Mouse (Mus musculus) T-helper 17 cell (primary cell): ENCODE measurements around the gene E330021D16Rik.
"Not testable (repeated sequence)": the region's sequence is repeated elsewhere in the genome, so short reads cannot be mapped to it uniquely, and the experiment has no call there.

Source experiments
- in situ Hi-C, 2 experiments: fragments of 300-600 bp; cut with MboI, MseI; formaldehyde crosslinking; loops; 1 replicate in 1 of 2; 2 replicates in 1 of 2; pipeline ENCODE4 v1.15.1; 2025; ENCODE audit warnings: high pct_unique_total_duplicates in 2 of 2

E330021D16Rik gene

GRCm38 (mm10) chr6:136415133-136415775 lies at the start of gene E330021D16Rik:
E330021D16Rik (minus strand) TSS chr6:136415569.
- in situ Hi-C loops: no loop called here

GRCm38 (mm10) chr6:136465021-136465420 lies 49.7 kb upstream of the E330021D16Rik start:
- in situ Hi-C loops: loop anchor here (5.0 kb wide), 3 partner anchors 37 to 92 kb away; no protein-coding TSS in a partner anchor

GRCm38 (mm10) chr6:136464121-136464621 lies 48.8 kb upstream of the E330021D16Rik start:
- in situ Hi-C loops: no loop called here

GRCm38 (mm10) chr6:136463491-136463890 lies 48.1 kb upstream of the E330021D16Rik start:
- in situ Hi-C loops: no loop called here

DNA sequence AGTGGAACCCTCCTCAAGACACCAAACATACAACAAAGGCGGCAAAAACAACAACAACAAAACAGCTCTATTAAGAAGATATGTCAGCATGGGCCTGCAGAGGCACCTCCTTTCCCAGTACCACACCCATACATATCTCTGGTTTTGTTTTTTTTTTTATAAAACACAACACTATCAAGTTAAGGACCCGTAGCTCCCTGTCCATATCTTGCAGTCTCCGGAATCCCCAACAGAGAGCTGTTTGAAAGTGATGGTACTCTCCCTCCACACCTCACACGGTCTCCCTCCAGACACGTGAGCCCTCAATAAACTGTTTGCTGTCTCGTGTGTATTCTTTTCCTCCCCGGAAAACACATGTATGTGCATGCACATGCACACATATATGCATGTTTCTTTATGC lies 43.8 kb upstream of the E330021D16Rik start:
- in situ Hi-C loops: loop anchor here in 1 of 2 experiments (5.0 kb wide), 1 partner anchor 98 kb away; no protein-coding TSS in a partner anchor

DNA sequence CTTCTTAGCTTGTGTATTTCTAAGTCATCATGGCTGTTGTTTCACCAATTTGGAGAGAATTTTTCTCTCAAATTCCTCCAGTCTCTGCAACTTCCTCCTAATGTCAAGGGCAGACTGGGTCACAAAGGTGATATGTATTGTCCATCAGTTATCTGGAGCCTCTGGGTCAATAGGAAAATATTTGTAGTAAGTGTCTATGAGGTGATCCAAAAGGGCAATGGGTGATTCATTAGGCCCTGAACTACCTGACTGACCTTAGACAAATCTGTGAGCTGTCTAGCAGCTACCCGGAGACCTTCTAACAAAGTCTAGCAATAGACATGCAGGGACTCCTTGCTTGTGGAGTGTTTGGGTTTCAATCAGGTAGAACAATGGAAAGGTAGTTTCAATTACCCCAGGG lies 40.9 kb upstream of the E330021D16Rik start:
- in situ Hi-C loops: loop anchor here in 1 of 2 experiments (5.0 kb wide), 1 partner anchor 101 kb away; no protein-coding TSS in a partner anchor

- in situ Hi-C loops: loop anchor here in 1 of 2 experiments (5.0 kb wide), 1 partner anchor 102 kb away; no protein-coding TSS in a partner anchor
Measured at GRCm38 (mm10) chr6:136455696-136456095, 40.3 kb upstream of the E330021D16Rik start.

DNA sequence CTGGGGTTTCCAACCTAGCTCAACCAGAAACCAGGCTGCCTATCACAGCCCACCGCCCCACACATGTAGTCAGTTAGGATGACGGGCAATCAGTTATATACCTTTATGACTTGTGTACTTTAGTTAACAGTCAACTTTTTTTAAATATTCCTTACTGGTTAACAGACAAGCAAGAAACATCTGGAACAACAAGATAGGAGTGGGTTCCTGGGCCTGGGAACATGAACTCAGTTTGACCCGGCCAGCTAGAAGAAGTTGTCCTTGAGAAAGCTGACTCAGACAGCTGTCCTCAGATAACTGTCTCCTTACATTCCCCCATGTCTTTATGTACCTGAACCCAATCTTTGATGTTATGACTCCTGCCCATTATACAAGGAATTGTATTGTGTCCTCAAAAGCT lies 37.3 kb upstream of the E330021D16Rik start:
- in situ Hi-C loops: no loop called here

- in situ Hi-C loops: no loop called here
Measured at GRCm38 (mm10) chr6:136450863-136451262, 35.5 kb upstream of the E330021D16Rik start.

DNA sequence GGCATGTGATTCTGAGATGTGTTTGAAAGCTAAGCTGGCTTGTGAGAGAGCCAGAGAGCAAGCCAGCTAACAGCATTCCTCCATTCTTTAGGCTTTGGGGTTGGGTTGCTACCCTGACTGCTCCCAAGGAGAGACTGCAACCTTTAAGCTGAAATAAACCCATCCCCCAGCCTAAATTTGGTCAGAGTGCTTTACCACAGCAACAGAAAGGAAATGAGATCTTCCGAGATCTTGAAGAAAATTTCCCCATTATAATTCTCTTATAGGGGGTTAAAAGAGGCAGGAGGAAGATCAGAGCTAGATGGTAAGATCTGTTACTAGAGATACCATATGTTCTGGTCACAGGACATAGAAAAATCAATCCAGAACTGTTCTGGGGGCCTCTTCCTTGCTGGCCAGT lies 34.6 kb upstream of the E330021D16Rik start:
- in situ Hi-C loops: no loop called here

DNA sequence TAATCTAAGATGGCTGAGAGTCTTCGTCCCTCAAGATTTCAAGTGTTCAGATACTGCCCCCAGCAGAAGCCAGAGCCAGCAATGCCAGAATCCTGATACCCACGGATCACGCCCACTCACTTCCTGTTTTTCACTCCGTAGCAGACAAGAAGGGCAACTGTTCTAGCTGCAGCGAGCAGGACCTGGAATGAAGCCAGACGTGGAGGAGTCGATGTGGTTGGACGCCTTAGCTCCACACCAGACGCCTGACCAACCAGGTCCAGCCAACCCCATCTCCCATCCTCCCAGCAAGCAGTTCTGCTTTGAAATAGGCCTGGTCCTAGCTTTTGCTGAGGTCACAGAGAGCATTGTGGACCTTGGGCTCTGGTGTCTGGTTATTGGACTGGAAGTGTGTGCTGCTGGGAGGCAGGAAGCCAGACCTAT lies 33.9 kb upstream of the E330021D16Rik start:
- in situ Hi-C loops: no loop called here

GRCm38 (mm10) chr6:136439205-136439604 lies 23.8 kb upstream of the E330021D16Rik start:
- in situ Hi-C loops: not testable (repeated sequence)

- in situ Hi-C loops: not testable (repeated sequence)
Measured at GRCm38 (mm10) chr6:136436151-136436550, 20.8 kb upstream of the E330021D16Rik start.

GRCm38 (mm10) chr6:136433573-136433972 lies 18.2 kb upstream of the E330021D16Rik start:
- in situ Hi-C loops: no loop called here

- in situ Hi-C loops: no loop called here
Measured at GRCm38 (mm10) chr6:136431896-136432248, 16.5 kb upstream of the E330021D16Rik start.

DNA sequence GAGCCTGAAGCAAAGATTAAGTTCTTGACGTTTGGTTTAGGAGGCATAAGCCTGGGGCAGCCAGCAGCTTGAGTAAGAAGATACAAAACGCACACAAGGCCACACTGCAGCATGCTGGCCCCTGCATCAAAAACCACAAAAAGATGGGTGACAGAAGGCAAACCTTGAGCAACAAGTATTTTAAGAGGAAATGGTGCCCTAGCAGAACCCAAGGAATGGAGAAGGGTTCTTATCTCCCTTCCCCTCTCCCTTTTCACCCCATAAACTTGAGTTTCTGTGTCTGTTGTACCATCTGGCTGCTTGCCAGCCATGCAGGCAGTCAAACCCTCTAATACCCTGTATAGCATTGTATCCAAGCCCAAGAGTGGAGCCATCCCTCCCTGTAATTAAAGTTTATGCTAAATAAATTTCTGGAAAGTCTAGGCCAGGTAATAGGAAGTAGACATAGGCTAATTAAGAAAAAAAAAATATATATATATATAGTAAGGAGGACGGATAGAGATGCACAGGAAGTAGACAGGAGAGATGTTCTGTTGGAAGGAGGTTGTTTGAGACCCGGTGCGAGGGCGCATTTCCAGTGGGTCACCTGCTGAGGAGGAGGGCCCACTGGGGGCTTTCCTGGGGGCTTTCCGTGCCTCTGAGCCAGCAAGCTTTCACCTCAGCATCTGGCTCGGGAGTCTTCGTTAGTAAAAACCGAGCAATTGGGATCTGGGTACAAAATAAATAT lies 16.0 kb upstream of the E330021D16Rik start:
- in situ Hi-C loops: no loop called here

DNA sequence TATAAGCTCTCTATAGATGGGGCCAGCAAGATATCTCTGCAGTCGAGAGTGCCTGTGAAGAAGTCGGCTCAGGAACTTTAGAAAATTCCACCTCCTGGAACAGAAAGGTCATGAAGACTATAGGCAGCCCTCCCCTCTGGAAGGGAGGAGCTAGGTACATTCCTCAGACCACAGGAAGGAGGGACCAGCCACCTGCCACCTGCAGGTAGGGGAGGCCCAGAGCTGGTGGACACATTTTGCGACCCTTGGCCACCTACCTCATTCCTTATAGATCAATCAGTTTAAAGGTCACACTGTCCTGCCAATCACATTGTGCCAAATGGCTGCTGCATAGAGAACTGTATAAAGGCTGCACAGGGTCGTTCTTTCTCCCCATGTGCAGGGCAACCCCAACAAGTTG lies 14.1 kb upstream of the E330021D16Rik start:
- in situ Hi-C loops: loop anchor here (5.0 to 10.0 kb wide), 3 partner anchors 85 to 303 kb away; no protein-coding TSS in a partner anchor

GRCm38 (mm10) chr6:136428412-136428811 lies 13.0 kb upstream of the E330021D16Rik start:
- in situ Hi-C loops: loop anchor here (5.0 to 10.0 kb wide), 3 partner anchors 86 to 304 kb away; no protein-coding TSS in a partner anchor

DNA sequence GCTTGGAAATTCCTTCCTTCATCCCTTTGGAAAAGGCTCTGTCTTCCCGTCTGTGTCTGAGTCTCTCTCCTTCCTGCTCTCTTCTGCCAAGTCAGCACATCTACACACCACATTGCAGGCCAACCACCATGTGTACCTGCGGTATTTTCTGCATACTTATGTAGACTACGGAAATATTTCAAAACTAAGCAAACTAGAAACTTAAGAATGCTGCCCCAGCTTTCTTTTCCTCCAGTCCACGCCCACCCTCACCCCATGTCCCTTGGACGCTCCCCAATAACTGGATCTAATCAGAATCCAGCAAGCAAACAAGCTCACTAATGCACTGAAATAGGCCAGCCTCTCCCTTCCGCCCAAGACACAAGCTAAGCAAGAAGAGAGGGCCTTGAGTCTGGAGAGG lies 11.9 kb upstream of the E330021D16Rik start:
- in situ Hi-C loops: loop anchor here (5.0 to 10.0 kb wide), 3 partner anchors 88 to 305 kb away; no protein-coding TSS in a partner anchor

- in situ Hi-C loops: loop anchor here (5.0 to 10.0 kb wide), 3 partner anchors 89 to 306 kb away; no protein-coding TSS in a partner anchor
Measured at GRCm38 (mm10) chr6:136425956-136426355, 10.6 kb upstream of the E330021D16Rik start.

DNA sequence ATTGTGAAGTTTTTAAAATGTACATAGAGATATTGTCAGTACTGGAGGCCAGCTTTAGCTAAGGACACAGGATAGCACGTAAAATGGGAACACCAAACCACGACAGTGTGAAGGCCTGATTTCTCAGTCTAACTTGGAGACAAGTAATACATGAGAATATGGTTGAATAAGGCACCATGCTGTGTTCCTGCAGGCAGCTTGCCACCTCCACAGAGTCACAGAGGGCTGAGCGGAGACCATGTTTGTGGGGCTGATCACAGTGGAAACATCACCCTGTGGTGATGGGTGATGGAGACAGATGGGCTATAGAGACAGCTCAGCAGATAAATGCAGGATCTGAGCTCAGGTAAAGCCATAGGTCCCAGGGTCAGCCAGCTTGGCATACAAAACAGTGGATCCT lies 8.8 kb upstream of the E330021D16Rik start:
- in situ Hi-C loops: loop anchor here in 1 of 2 experiments (10.0 kb wide), 1 partner anchor 91 kb away; no protein-coding TSS in a partner anchor

GRCm38 (mm10) chr6:136423201-136423600 lies 7.8 kb upstream of the E330021D16Rik start:
- in situ Hi-C loops: loop anchor here in 1 of 2 experiments (10.0 kb wide), 1 partner anchor 92 kb away; no protein-coding TSS in a partner anchor
